Mouse (Mus musculus) urinary bladder, adult 2 months (tissue): ENCODE results near the gene Nme4. TPM values are rescaled to one million over a fixed set of nuclear protein-coding genes. Genes with fewer than 3 reads are reported as not detected.
"Not testable (repeated sequence)": the region's sequence is repeated elsewhere in the genome, so short reads cannot be mapped to it uniquely, and the experiment has no call there.

ENCODE experiments used
- DNase-seq: peaks from one replicate; pipeline ENCODE4 v3.0.0; 2022; ENCODE audit warnings: low spot score
- polyA plus RNA-seq: library from polyadenylated mRNA; depleted of rRNA; stranded (reverse); fragments of >200 nt; gene quantifications from 2 replicates; pipeline ENCODE4 v1.2.3, GENCODE M21; 2012; rRNA removed

The Nme4 gene
- 13.9 and 20.6 TPM in 2 replicates for polyA plus RNA-seq

DNA sequence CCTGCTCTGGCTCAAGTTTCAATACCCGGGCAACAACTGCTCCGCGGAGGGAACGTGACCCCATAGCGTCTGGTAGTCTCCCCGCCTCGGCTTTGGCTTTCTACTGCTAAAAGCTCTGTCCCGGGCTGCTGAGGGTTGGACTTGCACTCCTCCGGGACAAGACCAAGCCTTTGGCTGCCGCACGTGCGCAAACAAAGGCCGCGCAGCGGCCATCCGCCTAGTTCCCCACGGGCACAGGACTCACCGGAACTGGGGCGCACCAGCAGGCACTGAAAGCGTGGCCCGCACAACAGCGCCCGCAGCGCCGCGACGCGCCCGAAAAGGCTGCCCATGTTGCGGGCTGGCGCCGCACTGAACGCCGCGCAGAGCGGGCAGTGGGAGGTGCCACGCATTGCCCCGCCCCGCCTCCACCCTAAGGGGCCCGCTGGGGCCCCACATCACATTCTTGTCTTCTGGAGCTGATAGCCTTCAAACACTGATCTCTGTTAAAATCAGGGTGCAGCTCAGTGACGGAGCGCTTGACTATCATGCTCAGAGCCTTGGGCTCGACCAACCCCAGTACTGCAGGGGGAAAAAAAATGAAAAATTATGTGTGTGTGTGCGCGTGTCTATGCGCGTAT is at the start of gene Nme4:
Nme4 (minus strand) TSS at position 482 of the 620 bp plus-strand sequence.
- peak; percentile 44 for DNase-seq

DNA sequence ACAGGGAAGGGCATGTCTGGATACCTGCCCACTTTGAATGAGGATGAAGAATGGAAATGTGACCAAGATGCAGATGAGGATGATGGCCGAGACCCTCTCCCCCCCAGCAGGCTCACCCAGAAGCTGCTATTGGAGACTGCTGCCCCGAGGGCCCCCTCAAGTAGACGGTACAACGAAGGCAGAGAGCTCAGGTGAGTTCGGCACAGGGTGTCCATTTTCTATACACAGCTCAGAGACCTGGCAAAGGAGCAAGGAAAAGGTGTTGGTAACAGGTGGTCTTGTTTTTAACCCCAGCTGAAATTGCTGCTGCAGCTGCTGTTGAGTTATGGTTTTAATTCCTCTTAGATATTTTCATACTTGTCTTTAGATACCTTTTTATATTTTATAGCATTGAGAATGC is 48.0 kb upstream of the Nme4 start:
- no peak for DNase-seq

DNA sequence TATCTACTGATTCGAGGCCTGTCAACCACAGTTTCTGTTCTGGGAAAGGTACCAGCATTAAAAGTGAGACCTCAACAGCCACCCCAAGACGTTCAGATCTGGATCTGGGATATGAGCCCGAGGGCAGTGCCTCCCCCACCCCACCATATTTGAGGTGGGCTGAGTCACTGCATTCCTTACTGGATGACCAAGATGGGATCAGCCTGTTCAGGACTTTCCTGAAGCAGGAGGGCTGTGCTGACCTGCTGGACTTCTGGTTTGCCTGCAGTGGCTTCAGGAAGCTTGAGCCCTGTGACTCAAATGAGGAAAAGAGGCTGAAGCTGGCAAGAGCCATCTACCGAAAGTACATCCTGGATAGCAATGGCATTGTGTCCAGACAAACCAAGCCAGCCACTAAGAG is 47.4 kb upstream of the Nme4 start:
- no peak for DNase-seq

DNA sequence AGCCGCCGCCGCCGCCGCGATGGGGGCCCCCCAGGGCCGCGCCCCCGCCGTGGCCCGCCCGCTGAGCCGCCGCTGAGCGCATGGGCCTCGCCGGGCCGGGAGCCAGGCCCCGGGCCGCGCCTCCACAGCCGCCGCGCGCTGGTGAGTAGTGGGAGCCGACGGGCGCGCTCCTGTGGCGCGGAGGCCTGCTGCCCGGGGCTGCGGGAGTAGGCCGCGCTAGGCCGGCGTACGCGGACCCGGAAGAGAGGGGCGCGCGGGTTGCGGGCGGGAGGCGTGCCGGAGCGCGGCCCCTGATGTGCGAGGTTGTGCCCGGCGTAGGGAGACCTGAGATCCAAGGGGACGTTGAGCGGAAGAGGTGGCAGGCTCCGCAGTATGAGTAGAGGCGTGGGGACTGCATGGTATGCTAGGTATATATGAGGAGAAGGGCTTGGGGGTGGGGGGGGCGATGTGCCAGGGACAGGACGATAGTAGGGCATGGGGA is 43.5 kb upstream of the Nme4 start:
- no peak for DNase-seq

DNA sequence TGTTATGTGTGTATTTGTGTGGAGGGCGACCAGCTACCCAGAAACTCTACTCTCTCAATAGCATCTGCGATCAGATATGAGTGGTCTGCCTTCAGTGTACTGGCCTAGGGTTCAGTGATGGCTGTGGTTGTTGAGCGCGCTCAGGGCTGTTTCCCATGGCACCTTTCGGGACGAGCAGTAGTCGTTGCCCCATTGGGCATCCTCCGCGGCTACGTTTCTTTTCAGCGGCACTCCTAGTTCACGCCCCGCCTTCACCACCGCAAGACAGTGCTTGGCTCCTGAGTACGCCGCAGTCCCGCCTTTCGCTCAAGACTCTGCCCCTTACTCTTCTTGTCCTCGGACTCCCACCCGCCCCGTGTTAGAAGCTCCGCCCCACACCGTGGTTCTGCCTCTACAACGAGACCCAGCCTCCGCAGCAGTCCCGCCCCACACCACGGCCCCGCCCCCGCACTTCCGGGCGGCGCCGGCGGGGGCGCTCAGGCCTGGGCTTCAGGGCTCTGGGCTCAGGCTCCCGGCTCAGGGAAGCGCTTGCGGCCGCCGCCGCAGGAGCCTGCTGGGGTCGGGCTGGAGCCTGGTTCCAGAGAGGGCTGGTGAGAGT is 42.9 kb upstream of the Nme4 start, which contains the start of gene Axin1:
Axin1 (plus strand) TSS at position 450 of the 598 bp plus-strand sequence.
- peak; percentile 84 for DNase-seq

DNA sequence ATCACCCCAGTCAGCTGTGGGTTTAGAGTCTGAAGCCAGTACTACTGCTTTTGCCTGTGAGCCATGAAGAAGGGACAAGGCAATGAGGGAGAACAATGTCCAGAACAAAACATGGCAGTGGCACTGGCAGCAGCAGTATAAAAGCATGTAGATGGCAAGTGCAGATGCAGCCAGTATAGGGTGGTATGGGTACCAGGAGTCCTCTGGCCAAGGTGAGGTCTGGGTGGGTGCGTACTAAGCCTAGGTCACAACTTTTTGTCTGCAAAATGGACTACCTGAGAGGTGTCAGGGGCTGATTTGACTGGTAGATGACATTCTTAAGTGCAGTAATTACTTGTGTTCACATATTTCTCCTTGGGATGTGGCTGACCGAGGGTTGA is 42.3 kb upstream of the Nme4 start:
- no peak for DNase-seq

DNA sequence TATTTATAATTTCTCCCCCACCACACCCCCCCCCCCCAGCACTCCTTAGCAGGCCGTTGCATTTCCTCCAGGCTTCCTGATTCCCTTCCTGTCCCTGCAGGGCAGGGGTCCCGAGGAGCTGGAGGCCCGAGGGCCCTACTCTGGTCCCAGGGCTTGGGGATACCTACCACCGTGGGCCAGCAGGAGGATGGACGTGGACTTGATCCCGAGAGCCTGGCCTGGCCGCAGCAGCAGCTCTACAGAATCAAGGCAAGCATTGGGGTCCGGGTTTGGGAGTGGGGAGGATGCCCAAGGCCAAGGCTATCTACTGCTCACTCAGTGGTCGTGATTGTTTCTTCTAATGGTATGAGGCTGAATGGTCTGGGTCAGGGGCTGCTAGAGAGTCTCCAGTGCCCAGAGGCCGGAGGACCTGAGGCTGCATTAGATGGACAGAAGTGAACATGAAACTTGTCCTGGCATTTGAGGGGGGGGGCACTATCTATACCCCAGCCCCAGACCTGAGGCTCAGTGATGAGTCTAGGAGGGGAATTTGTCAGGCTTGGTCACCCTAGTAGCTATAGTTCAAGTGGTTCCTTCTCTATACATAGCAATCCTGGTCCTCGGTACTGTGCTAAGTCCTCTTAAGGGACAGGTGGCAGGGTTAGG is 41.8 kb upstream of the Nme4 start:
- no peak for DNase-seq

DNA sequence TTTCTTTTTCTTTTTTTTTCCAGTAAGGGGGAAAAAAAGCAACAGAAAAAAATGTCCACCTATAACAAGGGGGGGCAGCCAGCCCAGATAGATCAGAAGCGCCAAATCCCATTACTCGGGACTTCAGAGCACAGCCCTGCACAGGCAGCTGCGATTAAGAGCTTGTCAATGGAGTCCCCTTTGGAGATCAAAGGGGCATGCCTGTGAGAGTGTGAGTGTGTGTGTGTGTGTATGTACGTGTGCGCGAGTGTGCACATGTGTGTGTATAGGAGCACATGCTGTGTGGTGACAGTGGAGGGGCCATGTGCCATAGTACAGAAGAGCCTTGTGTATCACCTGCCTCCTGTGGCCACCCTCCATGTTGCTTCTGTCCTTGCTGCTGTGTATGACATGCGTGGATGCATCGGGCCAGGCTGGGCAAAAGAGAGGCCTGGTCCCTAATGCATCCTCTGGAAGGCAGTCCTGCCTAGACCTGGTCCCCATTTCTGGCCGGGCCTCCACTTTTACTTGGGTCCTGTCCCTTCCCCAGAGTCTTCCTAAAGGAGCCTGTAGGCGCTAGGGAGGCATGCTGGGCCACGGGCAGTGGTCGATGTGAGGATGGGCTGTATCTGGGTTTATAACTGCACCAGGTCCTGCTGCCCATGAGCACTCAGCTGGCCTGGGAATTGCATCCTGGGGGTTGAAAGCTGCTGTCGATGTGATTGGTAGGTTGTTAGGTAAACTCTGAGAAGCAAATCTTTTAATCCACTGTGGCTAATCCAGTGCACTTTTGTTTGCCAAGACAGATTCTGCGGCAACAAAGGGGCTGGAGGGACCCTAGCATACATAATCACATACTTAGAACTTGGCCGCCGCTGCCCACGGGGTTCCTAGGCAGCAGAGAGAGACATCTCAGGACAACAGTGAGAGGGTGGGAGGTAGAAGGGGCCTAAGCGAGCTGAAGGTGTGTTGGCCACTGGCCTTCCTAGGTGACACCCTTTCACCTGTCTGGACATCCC is 36.8 kb upstream of the Nme4 start:
- DNase-seq: no peak

DNA sequence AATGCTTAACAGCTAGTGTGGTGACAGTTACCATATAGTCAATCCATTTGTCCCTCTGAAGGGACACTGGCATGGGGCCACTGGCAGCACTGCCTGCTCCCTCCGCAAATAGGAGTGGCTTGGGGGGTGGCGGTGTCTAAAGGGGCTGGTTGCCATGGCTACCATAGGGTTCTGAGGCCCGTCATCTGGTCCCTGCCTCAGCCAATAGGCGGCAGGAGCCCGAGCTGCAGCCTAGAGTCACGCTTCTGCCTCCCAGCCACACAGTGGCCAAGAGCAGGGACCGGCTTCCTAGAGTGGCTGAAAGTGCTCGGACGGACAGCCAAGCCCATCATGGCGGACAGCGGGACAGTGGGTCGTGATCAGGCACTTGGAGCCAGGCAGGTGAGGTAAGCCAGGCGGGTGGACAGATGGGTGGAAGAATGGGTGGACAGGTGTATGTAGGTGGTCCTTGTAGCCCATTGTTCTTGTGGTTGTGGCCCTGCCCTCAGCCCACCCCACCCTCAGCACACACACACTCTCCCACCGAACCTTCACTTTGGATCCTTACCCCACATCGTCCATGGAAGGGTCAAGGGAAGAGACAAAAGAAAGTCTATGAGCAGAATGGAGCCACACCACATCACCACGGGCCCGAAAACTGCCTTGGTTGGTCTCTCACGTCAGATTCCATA is 35.8 kb upstream of the Nme4 start:
- DNase-seq: no peak

DNA sequence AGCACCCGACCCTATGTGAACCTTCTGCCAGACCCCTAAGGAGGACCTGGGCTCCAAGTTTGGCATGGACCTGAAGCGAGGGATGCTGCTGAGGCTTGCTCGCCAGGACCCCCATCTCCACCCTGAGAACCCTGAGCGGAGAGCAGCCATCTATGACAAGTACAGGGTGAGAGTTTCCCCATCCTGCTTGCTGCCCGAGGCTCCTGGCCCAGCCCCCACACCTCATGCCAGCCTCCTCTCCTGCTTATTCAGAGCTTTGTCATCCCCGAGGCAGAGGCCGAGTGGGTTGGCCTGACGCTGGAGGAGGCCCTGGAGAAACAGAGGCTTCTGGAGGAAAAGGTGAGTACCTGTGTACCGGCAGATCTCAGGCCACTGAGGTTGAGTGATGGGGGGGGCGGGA is 29.8 kb upstream of the Nme4 start:
- DNase-seq: no peak

DNA sequence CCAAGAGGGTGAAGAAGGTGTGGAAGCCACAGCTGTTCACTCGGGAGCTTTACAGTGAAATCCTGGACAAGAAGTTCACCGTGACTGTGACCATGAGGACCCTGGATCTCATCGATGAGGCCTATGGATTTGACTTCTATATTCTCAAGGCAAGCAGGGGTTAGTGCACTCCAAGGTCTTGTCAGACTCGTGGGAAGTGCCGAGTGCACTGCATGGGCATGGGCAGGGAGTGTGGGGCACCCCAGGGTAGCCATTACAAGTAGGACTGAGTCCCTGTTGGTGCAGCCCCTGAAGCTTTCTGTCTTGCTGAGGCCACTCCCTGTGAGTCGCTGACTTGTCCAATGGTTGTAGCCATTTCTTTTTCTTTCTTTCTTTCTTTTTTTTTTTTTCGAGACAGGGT is 29.2 kb upstream of the Nme4 start:
- DNase-seq: no peak

DNA sequence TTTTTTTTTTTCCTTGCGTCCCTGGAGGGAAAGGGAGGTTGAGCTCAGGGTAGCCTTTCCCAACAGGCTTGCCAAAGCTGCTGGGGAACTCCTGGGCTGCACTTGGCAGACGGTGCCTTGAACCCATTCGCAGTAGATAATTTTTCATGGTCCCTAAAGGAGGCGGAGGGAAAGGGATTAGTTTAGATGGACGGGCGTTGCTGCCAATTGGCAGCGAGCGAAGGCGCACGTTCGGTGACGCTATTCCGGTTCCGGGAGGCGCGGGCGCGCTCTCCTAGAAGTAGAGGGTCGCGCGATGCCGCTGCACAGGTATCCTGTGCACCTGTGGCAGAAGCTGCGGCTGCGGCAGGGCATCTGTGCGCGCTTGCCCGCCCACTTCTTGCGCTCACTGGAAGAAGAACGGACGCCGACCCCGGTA is 27.9 kb upstream of the Nme4 start, which contains the start of gene Mrpl28:
Mrpl28 (plus strand) TSS at position 234 of the 418 bp plus-strand sequence.
- DNase-seq: peak; percentile 67

DNA sequence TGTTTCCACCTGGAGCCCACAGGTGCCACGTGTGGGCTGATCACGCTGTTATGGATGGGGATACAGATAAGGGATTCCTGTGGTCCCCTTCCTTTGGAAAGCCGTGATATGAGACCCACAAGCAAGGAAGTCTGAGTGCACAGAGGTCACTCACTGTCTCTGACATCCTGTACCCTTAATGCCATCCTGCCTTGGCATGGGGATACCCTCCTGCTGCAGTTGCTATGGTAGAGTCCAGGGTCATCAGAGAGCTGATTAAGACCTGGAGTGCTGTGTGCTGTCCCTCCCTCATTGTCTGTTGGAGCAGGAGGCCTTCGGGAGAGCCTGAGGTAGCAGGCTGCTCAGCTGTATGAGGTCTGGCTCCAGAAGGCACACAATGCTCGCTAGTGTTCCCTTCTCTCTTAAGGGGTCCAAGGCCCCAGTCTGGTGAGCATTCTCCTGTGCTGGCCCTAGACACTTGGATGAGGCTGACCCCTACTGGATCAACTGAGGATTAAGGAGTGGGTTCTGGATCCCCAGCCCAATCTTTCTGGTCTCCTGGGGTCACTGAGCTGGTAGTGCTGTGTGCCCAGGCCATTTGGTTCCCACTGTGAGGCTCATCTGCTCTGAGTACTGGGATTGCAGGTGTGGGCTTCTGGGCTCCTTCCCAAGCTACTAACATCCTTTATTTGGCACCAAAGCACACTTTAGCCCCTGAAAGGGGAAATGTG is 27.2 kb upstream of the Nme4 start:
- no peak for DNase-seq

DNA sequence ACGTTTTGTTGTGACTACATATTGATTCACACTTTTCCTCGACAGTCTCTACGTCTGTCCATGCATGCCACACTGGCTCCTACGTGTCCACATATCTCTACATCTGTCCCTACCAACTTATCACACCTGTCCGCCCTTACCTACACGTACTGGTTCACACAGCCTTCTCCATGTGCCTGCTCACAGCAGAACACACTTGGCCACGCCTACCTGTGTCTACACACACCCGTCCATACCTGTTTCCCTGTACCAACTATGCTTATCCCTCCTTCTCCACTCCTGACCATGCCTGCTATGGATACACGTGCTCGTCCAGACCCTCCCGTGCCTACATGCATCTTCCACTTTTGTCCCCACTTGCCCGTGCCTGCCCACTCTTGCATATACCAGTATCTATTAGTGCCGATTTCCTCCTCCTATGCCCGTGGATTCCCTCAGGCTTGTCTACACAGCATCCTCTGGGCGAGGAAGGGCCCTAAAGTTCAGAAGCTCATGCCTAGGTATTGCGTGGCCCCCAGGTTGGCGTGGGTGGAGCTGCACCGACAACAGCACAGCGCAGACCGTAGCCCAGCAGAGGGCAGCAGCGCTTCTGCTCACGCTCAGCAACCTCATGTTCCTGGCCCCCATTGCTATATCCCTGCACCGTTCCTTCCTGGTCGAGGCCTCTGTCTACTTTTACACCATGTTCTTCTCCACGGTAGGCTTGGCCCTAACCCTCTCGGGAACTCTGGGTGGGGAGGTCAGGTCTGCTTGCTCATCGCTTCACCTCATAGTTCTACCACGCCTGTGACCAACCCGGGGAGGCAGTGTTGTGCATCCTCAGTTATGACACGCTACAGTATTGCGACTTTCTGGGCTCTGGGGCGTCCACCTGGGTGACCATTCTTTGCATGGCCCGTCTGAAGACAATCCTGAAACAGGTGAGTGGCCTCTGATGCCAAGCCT is 24.6 kb upstream of the Nme4 start:
- no peak for DNase-seq

DNA sequence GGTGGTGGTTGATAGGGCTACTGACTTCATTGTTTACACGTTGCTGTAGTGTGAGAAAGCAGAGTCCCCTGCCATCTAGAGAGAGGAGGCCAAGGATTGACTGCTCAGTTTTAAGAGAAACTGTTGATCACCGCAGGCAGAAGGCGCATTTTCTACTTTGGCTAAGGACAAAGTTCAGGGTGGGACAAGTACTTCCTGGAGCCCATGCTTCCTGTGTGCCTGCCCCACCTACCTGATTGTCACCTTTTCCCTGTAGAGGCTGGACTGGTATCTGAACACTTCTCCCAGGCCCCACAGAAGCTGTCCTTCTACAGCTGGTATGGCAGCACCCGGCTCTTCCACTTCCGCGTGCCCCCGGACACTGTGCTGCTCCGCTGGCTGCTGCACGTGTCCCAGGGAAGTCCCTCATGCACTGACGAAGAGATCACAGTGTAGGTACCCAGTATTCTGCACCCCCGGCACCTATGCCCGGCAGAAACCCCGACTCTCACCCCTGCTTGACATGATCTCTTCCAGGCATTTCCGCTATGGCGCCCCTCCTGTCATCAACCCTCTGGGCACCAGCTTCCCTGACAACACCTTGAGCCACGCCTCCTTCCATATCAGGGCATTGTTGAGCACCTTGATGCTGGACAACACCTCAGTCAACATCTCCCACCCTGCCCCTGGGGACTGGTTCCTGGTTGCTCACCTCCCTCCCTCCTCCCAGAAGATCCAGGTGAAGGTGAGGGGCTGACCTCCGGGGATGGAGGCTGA is 21.3 kb upstream of the Nme4 start:
- DNase-seq: no peak

DNA sequence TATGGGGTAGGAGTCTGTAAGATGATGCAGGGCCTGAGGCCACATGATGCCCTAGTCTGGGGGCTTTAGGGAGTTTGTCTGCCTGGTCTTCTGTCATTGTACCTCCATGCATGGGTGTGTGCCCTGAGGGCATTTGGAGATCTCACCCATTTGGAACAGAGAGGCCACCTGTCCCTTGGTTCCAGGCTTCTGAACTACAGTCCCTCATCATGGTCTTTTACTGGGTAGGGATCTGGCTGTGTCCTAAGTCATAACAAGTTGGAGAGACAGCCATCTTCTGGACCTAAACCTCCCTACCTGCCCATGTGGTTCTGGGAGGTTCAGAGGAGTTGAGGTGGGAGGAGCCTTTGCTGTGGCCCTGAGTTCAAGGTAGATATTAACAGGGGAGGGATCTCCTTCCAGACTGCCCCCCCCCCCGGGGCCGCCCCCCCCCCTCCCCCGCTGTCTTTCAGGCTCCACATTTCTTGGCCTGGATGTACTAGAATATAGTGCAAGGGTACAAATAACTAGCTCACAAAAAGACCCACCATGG is 20.6 kb upstream of the Nme4 start:
- DNase-seq: no peak

DNA sequence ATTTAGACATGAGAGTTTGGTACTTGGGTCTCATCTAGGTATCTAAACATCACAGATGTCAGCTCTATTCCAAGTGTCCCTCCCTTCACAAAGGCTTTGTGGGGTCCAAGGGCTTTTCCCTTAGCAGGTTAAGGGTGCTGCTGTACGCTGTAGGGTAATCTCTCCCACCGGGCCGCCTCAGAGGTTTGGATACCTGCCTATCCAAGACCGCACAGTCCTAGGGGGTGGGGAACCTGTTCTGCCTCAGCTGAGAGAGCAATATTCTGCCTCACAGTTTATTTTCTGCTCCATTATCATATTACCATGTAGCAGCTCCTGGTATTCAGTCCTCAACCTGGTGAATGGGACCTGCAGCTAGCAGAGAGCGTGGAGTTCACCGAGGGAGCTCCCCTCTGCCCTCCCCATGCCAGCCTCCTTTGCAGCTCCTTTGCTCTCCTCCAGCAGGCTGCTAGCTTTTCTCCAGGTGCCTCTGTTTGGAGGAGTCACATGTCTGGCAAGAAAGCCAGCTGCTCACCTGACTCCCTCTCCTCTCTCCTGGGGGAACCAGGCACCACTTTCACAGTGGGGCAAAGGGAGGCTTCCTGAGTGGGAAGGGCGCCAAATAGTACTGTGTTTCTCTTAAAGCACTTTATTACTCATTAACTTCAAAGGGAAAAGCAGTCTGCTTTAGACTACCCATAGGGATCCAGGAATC is 19.9 kb upstream of the Nme4 start:
- no peak for DNase-seq

DNA sequence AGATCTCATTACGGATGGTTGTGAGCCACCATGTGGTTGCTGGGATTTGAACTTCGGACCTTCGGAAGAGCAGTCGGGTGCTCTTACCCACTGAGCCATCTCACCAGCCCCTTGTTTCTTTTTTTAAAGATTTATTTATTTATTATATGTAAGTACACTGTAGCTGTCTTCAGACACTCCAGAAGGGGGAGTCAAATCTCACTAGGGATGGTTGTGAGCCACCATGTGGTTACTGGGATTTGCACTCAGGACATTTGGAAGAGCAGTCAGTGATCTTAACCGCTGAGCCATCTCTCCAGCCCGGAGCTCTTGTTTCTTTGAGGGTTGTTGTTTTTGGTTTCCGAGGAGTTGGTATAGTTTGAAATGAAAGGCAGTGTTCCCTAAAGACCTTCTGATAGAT is 19.1 kb upstream of the Nme4 start:
- DNase-seq: not testable (repeated sequence)
